Mouse (Mus musculus): ENCODE measurements at regions not wholly inside any gene's neighbourhood (a gene's known extent, or its start where the extent isn't known, plus 50 kb on each side); places are given as distances from the start of the nearest gene placed in this dataset.
"Not testable (repeated sequence)": the region's sequence is repeated elsewhere in the genome, so short reads cannot be mapped to it uniquely, and the experiment has no call there.

GRCm38 (mm10) chr5:75405496-75405895 lies 169.2 kb upstream of the Kit start:
- DNase-seq (ENCODE audit: low spot score) = no peak

GRCm38 (mm10) chr5:75407686-75408085 lies 167.0 kb upstream of the Kit start:
- DNase-seq (ENCODE audit: low spot score) = no peak

GRCm38 (mm10) chr5:75410240-75411186 lies 164.2 kb upstream of the Kit start:
- no peak for DNase-seq (ENCODE audit: low spot score)

DNA sequence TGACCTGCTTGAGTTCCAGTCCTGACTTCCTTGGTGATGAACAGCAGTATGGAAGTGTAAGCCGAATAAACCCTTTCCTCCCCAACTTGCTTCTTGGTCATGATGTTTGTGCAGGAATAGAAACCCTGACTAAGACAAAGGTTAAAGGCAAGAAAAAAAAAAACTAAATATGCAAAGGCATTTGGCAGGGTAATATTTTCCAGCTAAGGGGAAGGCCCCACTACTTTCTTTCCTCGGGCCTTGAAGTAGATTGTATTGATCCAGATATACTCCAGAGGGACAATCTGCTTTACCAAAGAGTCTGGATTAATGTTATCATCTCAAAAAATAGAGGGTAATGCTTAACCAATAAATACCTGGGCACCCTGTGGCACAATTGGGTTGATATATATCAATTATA lies 155.4 kb upstream of the Kit start:
- not testable (repeated sequence) for DNase-seq (ENCODE audit: low spot score)

DNA sequence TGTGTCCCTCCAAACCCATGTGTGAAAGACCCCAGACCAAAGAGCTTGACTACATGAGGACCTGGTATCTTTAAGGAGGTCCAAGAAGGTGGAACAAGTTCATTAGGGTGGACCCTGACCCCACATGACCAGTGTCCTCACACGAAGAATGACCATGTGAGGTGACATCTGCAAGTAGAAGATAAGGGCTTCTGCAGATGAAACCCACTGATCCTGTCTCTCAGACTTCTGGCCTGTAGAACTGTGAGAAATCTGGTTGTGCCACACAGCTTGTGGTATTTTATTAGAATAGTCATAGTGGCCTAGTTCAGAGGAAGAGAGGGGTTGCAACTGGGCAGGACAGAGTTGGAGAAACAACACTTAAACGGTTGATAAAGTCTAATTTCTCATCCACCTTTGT lies 141.8 kb upstream of the Kit start:
- DNase-seq (ENCODE audit: low spot score) = no peak

GRCm38 (mm10) chr5:75437924-75438323 lies 136.8 kb upstream of the Kit start:
- no peak for DNase-seq (ENCODE audit: low spot score)

DNA sequence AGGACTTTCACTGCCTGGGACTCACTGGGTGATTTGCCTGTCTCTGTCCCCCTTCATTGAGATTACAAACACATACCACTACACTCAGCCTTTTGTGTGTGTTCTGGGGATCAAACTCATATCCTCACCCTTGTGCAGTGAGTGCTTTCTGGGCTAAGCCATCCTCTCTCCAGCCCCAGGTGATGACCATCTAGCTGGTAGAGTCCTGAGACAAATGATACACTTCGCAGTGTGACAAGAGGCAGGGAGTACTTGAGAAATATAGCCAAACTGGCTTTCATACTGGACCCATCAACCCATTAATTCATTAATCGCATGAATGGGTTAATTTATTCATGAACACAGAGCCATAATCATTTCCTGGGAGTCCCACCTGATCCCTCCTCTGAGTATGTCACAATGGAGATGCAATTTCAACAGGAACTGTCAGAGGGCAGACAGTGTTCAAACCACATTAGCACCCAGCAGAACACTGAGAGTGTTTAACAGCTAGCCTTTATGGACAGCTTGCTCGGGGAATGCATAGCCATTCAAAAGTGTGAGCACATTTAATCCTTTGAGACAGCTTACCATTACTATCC lies 130.6 kb upstream of the Kit start:
- no peak for DNase-seq (ENCODE audit: low spot score)

GRCm38 (mm10) chr5:75446386-75446785 lies 128.3 kb upstream of the Kit start:
- no peak for DNase-seq (ENCODE audit: low spot score)

DNA sequence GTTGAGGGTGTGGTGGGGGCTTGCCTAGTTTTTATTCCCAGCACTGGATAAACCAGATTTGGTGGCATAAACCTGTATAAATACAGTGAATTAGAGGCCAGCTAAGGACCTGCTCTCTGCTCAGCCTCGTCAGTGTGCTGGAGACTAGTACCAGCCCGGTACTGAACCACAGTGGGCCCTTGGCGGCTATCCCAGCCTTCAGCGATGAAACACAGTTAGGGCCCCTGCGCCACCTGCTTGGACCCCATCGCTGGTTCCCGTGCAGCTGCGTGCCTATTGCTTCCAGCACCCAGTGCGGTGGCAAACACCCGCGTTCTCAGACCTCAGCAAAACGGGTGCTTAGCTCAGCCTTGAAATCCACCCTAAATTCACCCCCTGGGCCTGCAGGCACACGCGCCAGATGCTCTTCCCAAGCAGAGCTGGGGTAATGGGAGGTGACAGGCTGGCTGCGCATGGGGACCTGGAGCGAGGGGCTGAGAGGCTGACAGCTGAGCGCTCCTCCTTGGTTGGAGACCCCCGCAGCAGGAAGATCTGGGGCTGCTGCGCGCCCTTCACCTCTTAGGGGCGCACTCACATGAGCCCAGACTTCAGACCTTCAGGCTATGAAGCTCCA lies 124.7 kb upstream of the Kit start:
- DNase-seq (ENCODE audit: low spot score) = no peak

- no peak for DNase-seq (ENCODE audit: low spot score)
These were observed 124.2 kb upstream of the Kit start for GRCm38 (mm10) chr5:75450564-75450963.

GRCm38 (mm10) chr5:75451081-75451480 lies 123.6 kb upstream of the Kit start:
- DNase-seq (ENCODE audit: low spot score) = no peak

- no peak for DNase-seq (ENCODE audit: low spot score)
These were observed 123.0 kb upstream of the Kit start for GRCm38 (mm10) chr5:75451693-75452092.

GRCm38 (mm10) chr5:75453757-75454390 lies 120.8 kb upstream of the Kit start:
- no peak for DNase-seq (ENCODE audit: low spot score)

- no peak for DNase-seq (ENCODE audit: low spot score)
These were observed 119.7 kb upstream of the Kit start for GRCm38 (mm10) chr5:75454961-75455541.

- no peak for DNase-seq (ENCODE audit: low spot score)
These were observed 117.3 kb upstream of the Kit start for GRCm38 (mm10) chr5:75457403-75457802.

DNA sequence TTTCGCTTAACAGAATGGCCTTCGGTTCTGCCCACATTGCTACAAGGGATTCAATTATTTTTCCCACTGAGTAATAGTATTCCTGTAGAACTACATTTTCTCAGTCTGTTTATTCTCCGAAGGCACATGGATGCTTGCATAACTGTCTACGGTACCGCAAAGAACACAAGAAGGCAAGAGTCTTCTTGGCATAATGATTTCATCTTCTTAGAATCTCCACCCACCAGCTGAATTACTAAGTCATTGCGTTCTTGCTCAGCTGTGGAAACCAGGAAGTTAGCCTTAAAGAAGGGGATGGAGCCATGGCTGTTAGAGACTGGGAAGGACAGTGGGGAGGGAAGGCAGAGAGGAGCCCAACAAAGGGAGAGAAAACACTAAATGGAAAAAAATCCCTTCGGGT lies 116.4 kb upstream of the Kit start:
- DNase-seq (ENCODE audit: low spot score) = no peak

DNA sequence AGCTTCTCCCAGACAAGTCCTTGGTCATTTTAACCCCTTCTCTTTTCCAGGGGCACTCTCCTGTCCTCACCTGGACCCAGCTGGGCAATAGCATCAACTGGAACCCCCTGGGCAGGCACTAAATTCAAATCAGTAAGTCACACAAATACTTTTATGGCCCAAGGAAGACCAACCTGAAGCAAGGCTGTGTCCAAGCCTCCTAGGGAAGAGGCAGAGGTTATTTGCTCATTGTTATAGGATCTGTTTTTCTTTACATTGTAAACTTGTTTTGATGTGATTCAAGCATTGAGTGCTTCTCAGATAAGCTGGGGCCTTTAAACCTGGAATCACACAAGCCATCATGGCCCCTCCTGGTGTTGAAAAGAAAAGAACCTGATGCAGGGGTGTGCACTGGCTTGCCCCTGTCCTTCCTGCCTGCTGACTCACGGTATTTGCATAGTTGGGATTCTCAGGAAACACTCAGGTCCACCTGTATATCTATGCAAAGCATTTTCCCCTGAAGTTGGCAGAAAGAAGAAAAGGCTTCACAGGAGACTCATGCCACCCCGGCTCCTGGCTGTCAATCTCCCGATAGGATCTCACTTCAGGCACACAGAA lies 114.9 kb upstream of the Kit start:
- DNase-seq (ENCODE audit: low spot score) = no peak

- DNase-seq (ENCODE audit: low spot score) = no peak
These were observed 114.2 kb upstream of the Kit start for GRCm38 (mm10) chr5:75460414-75461025.

DNA sequence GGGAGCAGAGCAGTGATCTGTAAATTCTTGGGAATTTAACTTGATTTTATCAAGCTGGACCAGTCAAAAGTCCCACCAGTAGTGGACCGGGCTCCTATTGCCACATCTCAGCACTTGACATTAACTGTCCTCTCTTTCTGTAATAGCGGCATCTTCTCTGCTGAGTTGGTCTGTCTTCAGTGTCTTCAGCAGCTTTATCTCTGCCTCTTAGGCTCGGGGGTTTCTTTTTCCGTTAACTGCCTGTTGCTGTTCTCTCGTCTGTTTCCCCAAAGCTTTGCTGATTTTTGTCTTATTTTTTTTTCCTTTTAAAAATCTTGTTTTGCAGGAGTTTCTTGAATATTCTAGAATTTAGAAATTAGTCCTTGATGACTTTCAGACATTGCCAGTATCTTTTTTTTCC lies 113.3 kb upstream of the Kit start:
- no peak for DNase-seq (ENCODE audit: low spot score)

GRCm38 (mm10) chr5:75463591-75463990 lies 111.1 kb upstream of the Kit start:
- no peak for DNase-seq (ENCODE audit: low spot score)

GRCm38 (mm10) chr5:75465701-75466100 lies 109.0 kb upstream of the Kit start:
- no peak for DNase-seq (ENCODE audit: low spot score)

Measured in heart, adult 8-10 months (tissue).